Mouse (Mus musculus) CH12.LX (cell line): ENCODE data around the gene Polr2b. TPM values are rescaled to one million over a fixed set of nuclear protein-coding genes. Genes with fewer than 3 reads are reported as not detected.

ENCODE experiments used
- DNase-seq: peaks from one replicate; pipeline ENCODE4 v3.0.0-alpha.2; 2013; ENCODE audit errors: extremely low read depth
- H3K27ac ChIP-seq: 2 replicates; pipeline ENCODE4 v1.5.1; 2012; ENCODE audit warnings: low read depth, mild to moderate bottlenecking, control low read depth, moderate library complexity; ENCODE audit not compliant: insufficient read depth
- H3K27me3 ChIP-seq: replicated peaks from 2 replicates; pipeline ENCODE3; 2012; ENCODE audit warnings: inconsistent platforms
- H3K36me3 ChIP-seq, 2 experiments: replicated peaks in 1 of 2; 2 replicates each; pipeline versions ENCODE3 to v1.6.1; 2012; ENCODE audit warnings: inconsistent platforms in 1 of 2, low read length in 1 of 2, mild to moderate bottlenecking in 1 of 2, mixed read lengths in 1 of 2, moderate library complexity in 1 of 2; ENCODE audit not compliant: control insufficient read depth in 1 of 2, insufficient read depth in 1 of 2
- H3K4me1 ChIP-seq, 2 experiments: 2 replicates each; pipeline ENCODE4 v1.6.1; 2012; ENCODE audit warnings: inconsistent platforms in 1 of 2, moderate library complexity in 1 of 2; ENCODE audit not compliant: insufficient read depth in 2 of 2, control insufficient read depth in 1 of 2
- H3K4me2 ChIP-seq: 2 replicates; pipeline ENCODE4 v1.6.1; 2012; ENCODE audit warnings: low read depth, mild to moderate bottlenecking, control low read depth; ENCODE audit not compliant: poor library complexity, insufficient read depth, severe bottlenecking
- H3K4me3 ChIP-seq, 3 experiments: fragments of 150-350 bp in 1 of 3; sonication (generic) in 1 of 3; replicated peaks in 1 of 3; 2 replicates each; pipeline versions ENCODE3 to v1.5.1; 2011 to 2012; ENCODE audit warnings: low read depth in 2 of 3, low read length in 2 of 3, mild to moderate bottlenecking in 2 of 3, moderate library complexity in 2 of 3, control low read depth in 1 of 3, improper control_type of control experiment in 1 of 3, inconsistent platforms in 1 of 3, mixed read lengths in 1 of 3; ENCODE audit not compliant: poor library complexity in 1 of 3
- H3K79me2 ChIP-seq: replicated peaks from 2 replicates; pipeline ENCODE4 v1.6.1; 2012; ENCODE audit warnings: mild to moderate bottlenecking, moderate library complexity; ENCODE audit not compliant: control insufficient read depth, poor library complexity, insufficient read depth, severe bottlenecking; ENCODE audit errors: extremely low read depth
- H3K9ac ChIP-seq: 2 replicates; pipeline ENCODE4 v1.6.1; 2012; ENCODE audit warnings: low read depth, mild to moderate bottlenecking, control low read depth, moderate library complexity; ENCODE audit not compliant: insufficient read depth
- H3K9me3 ChIP-seq: replicated peaks from 2 replicates; pipeline ENCODE3; 2012; ENCODE audit warnings: low read length, inconsistent platforms, mixed read lengths
- BHLHE40 ChIP-seq: IDR thresholded peaks from 2 replicates; pipeline ENCODE4 v1.6.1; 2011; ENCODE audit warnings: mild to moderate bottlenecking, low read depth, low read length, improper control_type of control experiment
- CHD1 ChIP-seq: IDR thresholded peaks from 2 replicates; pipeline ENCODE4 v1.6.1; 2012; ENCODE audit warnings: low read depth, low read length, improper control_type of control experiment, inconsistent platforms
- CHD2 ChIP-seq: IDR thresholded peaks from 2 replicates; pipeline ENCODE4 v1.6.1; 2011; ENCODE audit warnings: low read length, improper control_type of control experiment
- CTCF ChIP-seq, 2 experiments: IDR thresholded peaks in 1 of 2; conservative IDR thresholded peaks in 1 of 2; 2 replicates each; pipeline ENCODE4 v1.5.1; 2011 to 2012; ENCODE audit warnings: low read depth in 2 of 2, low read length in 2 of 2, improper control_type of control experiment in 1 of 2, inconsistent platforms in 1 of 2, mild to moderate bottlenecking in 1 of 2, moderate library complexity in 1 of 2
- ELF1 ChIP-seq: IDR thresholded peaks from 2 replicates; pipeline ENCODE4 v1.6.1; 2014; ENCODE audit warnings: low read depth, mild to moderate bottlenecking, inconsistent platforms, low read length, improper control_type of control experiment
- EP300 ChIP-seq: IDR thresholded peaks from 2 replicates; pipeline ENCODE4 v1.6.1; 2011; ENCODE audit warnings: low read length, improper control_type of control experiment
- ETS1 ChIP-seq: conservative IDR thresholded peaks from 2 replicates; pipeline ENCODE4 v1.6.1; 2012; ENCODE audit warnings: low read depth, mild to moderate bottlenecking, inconsistent platforms, low read length, improper control_type of control experiment, moderate library complexity
- GABPA ChIP-seq: IDR thresholded peaks from 2 replicates; pipeline ENCODE4 v1.6.1; 2012; ENCODE audit warnings: low read depth, low read length, improper control_type of control experiment, inconsistent platforms; ENCODE audit not compliant: insufficient replicate concordance
- HCFC1 ChIP-seq: IDR thresholded peaks from 2 replicates; pipeline ENCODE4 v1.6.1; 2012; ENCODE audit warnings: low read depth, mild to moderate bottlenecking, inconsistent platforms, low read length, improper control_type of control experiment
- IRF4 ChIP-seq: IDR thresholded peaks from 2 replicates; pipeline ENCODE4 v1.6.1; 2014; ENCODE audit warnings: low read depth, mild to moderate bottlenecking, inconsistent platforms, low read length, improper control_type of control experiment
- JUN ChIP-seq: IDR thresholded peaks from 2 replicates; pipeline ENCODE4 v1.6.1; 2011; ENCODE audit warnings: low read depth, mild to moderate bottlenecking, low read length, improper control_type of control experiment, moderate library complexity; ENCODE audit not compliant: insufficient read depth
- KAT2A ChIP-seq: IDR thresholded peaks from 2 replicates; pipeline ENCODE4 v1.6.1; 2012; ENCODE audit warnings: low read length, improper control_type of control experiment, inconsistent platforms; ENCODE audit not compliant: insufficient replicate concordance
- MAFK ChIP-seq: IDR thresholded peaks from 2 replicates; pipeline ENCODE4 v1.6.1; 2011; ENCODE audit warnings: low read length, improper control_type of control experiment; ENCODE audit not compliant: insufficient replicate concordance
- MAX ChIP-seq: IDR thresholded peaks from 2 replicates; pipeline ENCODE4 v1.6.1; 2011; ENCODE audit warnings: low read length, improper control_type of control experiment
- MAZ ChIP-seq: IDR thresholded peaks from 2 replicates; pipeline ENCODE4 v1.6.1; 2012; ENCODE audit warnings: low read depth, mild to moderate bottlenecking, inconsistent platforms, low read length, improper control_type of control experiment, moderate library complexity
- MYC ChIP-seq: IDR thresholded peaks from 2 replicates; pipeline ENCODE4 v1.6.1; 2011; ENCODE audit warnings: low read depth, mild to moderate bottlenecking, improper control_type of control experiment, low read length
- NELFE ChIP-seq: IDR thresholded peaks from 2 replicates; pipeline ENCODE4 v1.6.1; 2011; ENCODE audit warnings: low read depth, low read length, improper control_type of control experiment
- NRF1 ChIP-seq: IDR thresholded peaks from 2 replicates; pipeline ENCODE4 v1.6.1; 2014; ENCODE audit warnings: low read depth, mild to moderate bottlenecking, inconsistent platforms, low read length, improper control_type of control experiment, moderate library complexity
- POLR2A ChIP-seq: IDR thresholded peaks from 2 replicates; pipeline ENCODE4 v1.6.1; 2011; ENCODE audit warnings: low read depth, mild to moderate bottlenecking, improper control_type of control experiment, low read length
- RAD21 ChIP-seq: IDR thresholded peaks from 2 replicates; pipeline ENCODE4 v1.6.1; 2011; ENCODE audit warnings: low read depth, mild to moderate bottlenecking, low read length, improper control_type of control experiment, moderate library complexity
- SIN3A ChIP-seq: IDR thresholded peaks from 2 replicates; pipeline ENCODE4 v1.6.1; 2012; ENCODE audit warnings: low read length, improper control_type of control experiment, inconsistent platforms
- SMC3 ChIP-seq: IDR thresholded peaks from 2 replicates; pipeline ENCODE4 v1.6.1; 2011; ENCODE audit warnings: low read depth, low read length, improper control_type of control experiment
- TCF12 ChIP-seq: IDR thresholded peaks from 2 replicates; pipeline ENCODE4 v1.6.1; 2014; ENCODE audit warnings: low read depth, mild to moderate bottlenecking, inconsistent platforms, low read length, improper control_type of control experiment
- UBTF ChIP-seq: IDR thresholded peaks from 2 replicates; pipeline ENCODE4 v1.6.1; 2012; ENCODE audit warnings: low read depth, mild to moderate bottlenecking, inconsistent platforms, low read length, improper control_type of control experiment, moderate library complexity
- USF1 ChIP-seq: IDR thresholded peaks from 2 replicates; pipeline ENCODE4 v1.6.1; 2014; ENCODE audit warnings: low read depth, mild to moderate bottlenecking, inconsistent platforms, low read length, improper control_type of control experiment
- USF2 ChIP-seq: conservative IDR thresholded peaks from 2 replicates; pipeline ENCODE4 v1.6.1; 2011; ENCODE audit warnings: low read depth, low read length, improper control_type of control experiment
- ZKSCAN1 ChIP-seq: IDR thresholded peaks from 2 replicates; pipeline ENCODE4 v1.6.1; 2012; ENCODE audit warnings: low read depth, inconsistent platforms, low read length, improper control_type of control experiment, borderline replicate concordance
- ZMIZ1 ChIP-seq: IDR thresholded peaks from 2 replicates; pipeline ENCODE4 v1.6.1; 2012; ENCODE audit warnings: low read depth, mild to moderate bottlenecking, inconsistent platforms, low read length, improper control_type of control experiment
- ZNF384 ChIP-seq: IDR thresholded peaks from 2 replicates; pipeline ENCODE4 v1.6.1; 2012; ENCODE audit warnings: low read depth, low read length, improper control_type of control experiment, inconsistent platforms
- dilution Hi-C: fragments of 300-500 bp; cut with MboI; formaldehyde crosslinking; loops from 2 replicates; pipeline ENCODE4 v1.14.3; 2020; ENCODE audit warnings: low sequenced_read_pairs; ENCODE audit not compliant: extremely low pct_unique_long_range_greater_than_20kb, extremely low pct_ligation_motif_present
- in situ Hi-C: fragments of 300-500 bp; cut with MboI; formaldehyde crosslinking; loops from 3 replicates; pipeline ENCODE4 v1.14.3; 2019; ENCODE audit warnings: low sequenced_read_pairs, low pct_ligation_motif_present, low pct_unique_long_range_greater_than_20kb, mixed read lengths
- polyA plus RNA-seq: library from polyadenylated mRNA; unstranded; fragments of >175 nt; gene quantifications from 2 replicates; pipeline ENCODE4 v1.2.1, GENCODE M21; 2012; ENCODE audit warnings: low read depth; ENCODE audit not compliant: insufficient read length
- total RNA-seq, 2 experiments: library from RNA; depleted of rRNA; stranded (reverse); fragments of 300-350 nt in 1 of 2; fragments of >200 nt in 1 of 2; gene quantifications; 2 replicates each; pipeline ENCODE4 v1.2.3; 2012 to 2014

The Polr2b gene
- total and polyA plus RNA-seq, 3 experiments = 88.0 to 133 (median 119) TPM

DNA sequence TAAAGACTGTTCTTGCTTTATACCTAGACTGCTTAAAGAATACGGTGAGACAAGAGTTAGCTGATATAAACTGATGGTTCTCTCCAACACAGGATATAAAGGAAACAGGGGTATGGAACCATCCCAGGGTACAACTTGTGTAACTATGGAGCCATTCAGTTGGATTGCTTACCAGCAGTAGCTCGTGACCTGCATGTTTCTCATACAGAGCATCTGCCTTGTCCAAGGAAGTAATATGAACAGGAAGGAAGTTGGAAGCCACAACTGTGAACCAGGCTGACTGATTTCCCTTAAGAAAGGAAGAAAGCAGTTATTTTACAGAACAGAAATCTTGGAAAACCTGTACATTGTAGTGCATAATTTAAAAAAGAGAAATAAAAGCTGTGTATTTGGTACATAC, 10.5 kb upstream of the Polr2b start:
- H3K4me3 ChIP-seq = no peak overlapping the region
- peaks cover 1% of the 10 kb centered on the region; the same call in 1 of the 2 replicates for H3K79me2 ChIP-seq
- no peak overlapping the region for H3K9ac ChIP-seq
- no peak overlapping the region for H3K4me2 ChIP-seq
- H3K4me1 ChIP-seq = peaks cover 0 to 40% of the 10 kb centered on the region in 2 experiments; a peak in 3 of 4 replicates
- TF ChIP-seq MAZ (no peak), CTCF (conservative IDR thresholded peaks at IDR 0.05 in 1 of 2, IDR thresholded peaks at IDR 0.05 in 1 of 2; ENCODE audit: low read depth in 2 of 2, low read length in 2 of 2) (no peak), ETS1 (no peak), SMC3 (no peak), RAD21 (no peak), ZNF384 (no peak), MYC (no peak), HCFC1 (no peak), KAT2A (no peak), IRF4 (no peak), ELF1 (no peak), MAX (no peak), SIN3A (no peak), MAFK (no peak), TCF12 (no peak), JUN (no peak), CHD2 (no peak), USF2 (no peak)
- TF ChIP-seq, all 38 proteins: peak for 0
- H3K9me3 ChIP-seq = no peaks in the 10 kb centered on the region
- H3K36me3 ChIP-seq = peaks cover 44 to 79% of the 10 kb centered on the region in 2 experiments
- no peak overlapping the region for H3K27ac ChIP-seq
- dilution Hi-C loops = no loop called here
- no peaks in the 10 kb centered on the region for H3K27me3 ChIP-seq
- DNase-seq = no peak
- in situ Hi-C loops = no loop called here

DNA sequence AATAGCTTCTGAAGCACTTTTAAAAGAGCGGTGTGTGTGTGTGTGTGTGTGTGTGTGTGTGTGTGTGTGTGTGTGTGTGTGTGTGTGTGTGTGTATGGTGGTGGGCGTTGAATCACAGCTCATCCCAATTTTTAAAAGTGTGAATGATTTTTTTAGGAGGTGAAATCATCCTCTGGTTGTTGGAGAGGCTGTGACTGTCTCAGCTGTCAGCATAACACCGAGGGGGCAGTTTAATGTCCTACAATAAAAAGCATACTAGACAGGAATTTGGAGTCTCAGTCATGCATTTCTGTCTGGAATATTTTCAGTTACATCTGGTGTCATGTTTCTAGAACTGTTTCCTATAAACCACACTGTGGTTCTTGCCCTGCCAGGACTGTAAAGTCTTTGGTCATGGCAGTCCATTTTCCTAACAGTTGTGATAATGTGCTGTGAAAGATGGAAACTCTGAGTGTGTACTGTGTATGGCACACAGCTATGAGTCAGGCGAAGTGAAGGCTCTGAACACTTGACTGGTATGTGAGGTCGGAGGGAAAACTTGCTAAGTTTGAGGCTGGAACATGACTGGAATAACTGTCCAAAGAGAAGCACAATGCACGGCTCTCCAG, 8.5 kb upstream of the Polr2b start:
- H3K4me1 ChIP-seq = peaks cover 0 to 35% of the 10 kb centered on the region in 2 experiments; a peak in 2 of 4 replicates
- H3K27me3 ChIP-seq = no peaks in the 10 kb centered on the region
- in situ Hi-C loops (loop anchor here (5.0 kb wide), 1 partner anchor 49 kb away; no protein-coding TSS in a partner anchor), dilution Hi-C loops (no loop called here)
- H3K9ac ChIP-seq = no peak overlapping the region
- DNase-seq = peak; percentile 48
- peaks cover 43 to 80% of the 10 kb centered on the region in 2 experiments for H3K36me3 ChIP-seq
- peaks cover 6% of the 10 kb centered on the region; the same call in 1 of the 2 replicates for H3K79me2 ChIP-seq
- H3K4me3 ChIP-seq = no peak overlapping the region
- no peak overlapping the region for H3K27ac ChIP-seq
- no peak overlapping the region for H3K4me2 ChIP-seq
- no peaks in the 10 kb centered on the region for H3K9me3 ChIP-seq
- TF ChIP-seq HCFC1 (no peak), EP300 (peak; percentile 56; the same call in 1 of the 2 replicates), RAD21 (no peak), CTCF (conservative IDR thresholded peaks at IDR 0.05 in 1 of 2, IDR thresholded peaks at IDR 0.05 in 1 of 2; ENCODE audit: low read depth in 2 of 2, low read length in 2 of 2) (no peak), ELF1 (no peak), TCF12 (no peak), BHLHE40 (peak; percentile 45; the same call in 1 of the 2 replicates), JUN (no peak), IRF4 (0 out of 2 replicates have a peak, but pooled peaks have one; percentile 15), CHD1 (no peak), KAT2A (no peak), POLR2A (no peak), UBTF (no peak), USF2 (no peak), USF1 (no peak), ZNF384 (no peak), ETS1 (peak; percentile 75; the same call in 1 of the 2 replicates), MYC (no peak), MAX (0 out of 2 replicates have a peak, but pooled peaks have one; percentile 45), GABPA (no peak), ZMIZ1 (no peak), SIN3A (no peak), NELFE (no peak), ZKSCAN1 (no peak), NRF1 (no peak)
